9 mouse cellular contexts compared by ENCODE assay signal in the genomic region with DNA sequence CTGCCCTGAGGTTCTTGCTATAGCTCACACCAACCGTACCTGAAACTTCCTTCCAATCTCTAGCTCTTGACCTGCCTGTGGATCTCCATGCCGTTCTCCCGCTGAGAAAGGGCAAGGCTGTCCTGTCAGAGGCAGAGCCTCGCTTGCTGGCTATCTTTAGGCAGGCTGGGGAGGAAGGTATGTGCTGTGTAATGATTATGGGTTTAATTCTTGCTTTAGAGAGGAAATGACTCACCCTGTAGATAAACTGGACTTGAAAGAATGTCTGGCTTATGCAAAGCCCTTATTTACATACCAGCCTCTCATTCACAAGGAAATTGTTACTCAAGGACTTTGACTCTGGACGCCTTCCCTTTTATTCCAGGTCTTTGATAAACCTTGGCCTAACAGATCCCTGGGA.
A peak's percentile ranks its signal among the peaks of the same experiment; 100 is the strongest.
DNase-seq lines count a peak whose midpoint lies in the region; ATAC-seq and TF ChIP-seq lines count a peak whose summit lies in the region.
"Had no signal": no experiment of that assay in that cellular context is flagged by ENCODE, and none has a peak within 500 bp of the region (broad histone marks: within the 10 kb centered on the region; RNA-seq: fewer than 3 reads in every experiment).

No protein-coding gene starts in this region.

- TF ChIP-seq EP300 in liver, postnatal 0 days (IDR thresholded peaks at IDR 0.05; ENCODE audit: low read depth), result peak; percentile 67; the same call in 1 of the 2 replicates

- 0 out of 2 replicates have a peak overlapping the region, but pooled peaks have one; percentile 0 for H3K4me2 ChIP-seq in liver, postnatal 0 days (ENCODE audit: low read depth, low read length)
- H3K4me2 ChIP-seq in midbrain, embryonic 16.5 days (ENCODE audit: low read length), result no peak overlapping the region
- H3K4me2 ChIP-seq: neural tube, embryonic 13.5 days had no signal

- H3K27ac ChIP-seq in heart, embryonic 10.5 days, result peak overlapping the region; percentile 81
- peak overlapping the region; percentile 25; the same call in 1 of the 2 replicates for H3K27ac ChIP-seq in liver, postnatal 0 days (ENCODE audit: low read depth)
- no peak overlapping the region for H3K27ac ChIP-seq in midbrain, embryonic 16.5 days (ENCODE audit: low read length)
- H3K27ac ChIP-seq in gastrocnemius, adult 2 months, result no peak overlapping the region
- H3K27ac ChIP-seq: neural tube, embryonic 13.5 days had no signal

- ATAC-seq in liver, postnatal 0 days, result peak; percentile 62
- no peak for ATAC-seq in midbrain, embryonic 16.5 days

- 5% methylated on average over 5 of the region's 5 CpGs for WGBS in heart, embryonic 10.5 days
- 16% methylated on average over 5 of the region's 5 CpGs for WGBS in liver, postnatal 0 days (ENCODE audit: insufficient replicate concordance)
- 60% methylated on average over 5 of the region's 5 CpGs for WGBS in midbrain, embryonic 16.5 days

- H3K27me3 ChIP-seq in heart, embryonic 10.5 days (ENCODE audit: insufficient read depth, poor library complexity, severe bottlenecking), result no peaks in the 10 kb centered on the region
- no peaks in the 10 kb centered on the region for H3K27me3 ChIP-seq in liver, postnatal 0 days (ENCODE audit: insufficient read depth, low read length)
- no peaks in the 10 kb centered on the region for H3K27me3 ChIP-seq in midbrain, embryonic 16.5 days (ENCODE audit: control insufficient read depth, insufficient read depth, low read depth, low read length)
- H3K27me3 ChIP-seq: neural tube, embryonic 13.5 days had no signal

- H3K4me3 ChIP-seq in heart, embryonic 10.5 days, result 0 out of 2 replicates have a peak overlapping the region, but pooled peaks have one; percentile 15
- no peak overlapping the region for H3K4me3 ChIP-seq in liver, postnatal 0 days (ENCODE audit: low read depth, low read length)
- no peak overlapping the region for H3K4me3 ChIP-seq in midbrain, embryonic 16.5 days (ENCODE audit: low read depth, low read length)
- H3K4me3 ChIP-seq in gastrocnemius, adult 2 months, result no peak overlapping the region
- H3K4me3 ChIP-seq: neural tube, embryonic 13.5 days had no signal

- peak; percentile 55 for DNase-seq in urinary bladder, postnatal 14 days (ENCODE audit: low spot score)
- no peak for DNase-seq in urinary bladder, adult 18-20 months (ENCODE audit: low spot score in 2 of 2)
- DNase-seq in heart, embryonic 10.5 days (ENCODE audit: low spot score), result peak; percentile 88
- no peak for DNase-seq in liver, postnatal 0 days
- no peak for DNase-seq in layer of hippocampus, adult 8-10 months (ENCODE audit: low spot score in 2 of 2)
- no peak for DNase-seq in ovary, postnatal 10 days (ENCODE audit: low spot score)
- DNase-seq in gastrocnemius, adult 2 months, result no peak

- no peaks in the 10 kb centered on the region for H3K36me3 ChIP-seq in heart, embryonic 10.5 days
- H3K36me3 ChIP-seq in liver, postnatal 0 days (replicated peaks; ENCODE audit: insufficient read depth, low read length), result no peaks in the 10 kb centered on the region
- H3K36me3 ChIP-seq in midbrain, embryonic 16.5 days (ENCODE audit: control insufficient read depth, insufficient read depth, low read length), result no peaks in the 10 kb centered on the region
- H3K36me3 ChIP-seq: neural tube, embryonic 13.5 days had no signal

- no peaks in the 10 kb centered on the region for H3K9me3 ChIP-seq in heart, embryonic 10.5 days
- H3K9me3 ChIP-seq in liver, postnatal 0 days (ENCODE audit: low read length), result no peaks in the 10 kb centered on the region
- no peaks in the 10 kb centered on the region for H3K9me3 ChIP-seq in midbrain, embryonic 16.5 days (replicated peaks; ENCODE audit: control insufficient read depth, low read length, poor library complexity, severe bottlenecking)
- H3K9me3 ChIP-seq: neural tube, embryonic 13.5 days had no signal

- peaks cover 66% of the 10 kb centered on the region for H3K4me1 ChIP-seq in heart, embryonic 10.5 days
- H3K4me1 ChIP-seq in liver, postnatal 0 days (ENCODE audit: insufficient read depth), result peaks cover 42% of the 10 kb centered on the region
- no peaks in the 10 kb centered on the region for H3K4me1 ChIP-seq in midbrain, embryonic 16.5 days (ENCODE audit: control insufficient read depth, insufficient read depth, low read length)
- H3K4me1 ChIP-seq: neural tube, embryonic 13.5 days had no signal

- intact Hi-C loops in gastrocnemius, adult 2 months (cut with DNase I), result no loop called here

- no peak for TF ChIP-seq CTCF in liver, postnatal 0 days (IDR thresholded peaks at IDR 0.05; ENCODE audit: low read depth)
- TF ChIP-seq CTCF in gastrocnemius, adult 2 months (IDR thresholded peaks at IDR 0.05), result no peak

- no peak overlapping the region for H3K9ac ChIP-seq in liver, postnatal 0 days (replicated peaks)
- H3K9ac ChIP-seq in midbrain, embryonic 16.5 days (ENCODE audit: low read depth, low read length), result no peak overlapping the region
- H3K9ac ChIP-seq: neural tube, embryonic 13.5 days had no signal

Comparison
In these comparisons a context has a peak if more than half of its experiments do, and no peak if none do; other contexts are left out.
1. DNase-seq: peak in urinary bladder, postnatal 14 days (single experiment) and heart, embryonic 10.5 days (single experiment); none in urinary bladder, adult 18-20 months (0 of 2), liver, postnatal 0 days (single experiment), layer of hippocampus, adult 8-10 months (0 of 2), ovary, postnatal 10 days (single experiment) and gastrocnemius, adult 2 months (single experiment).
2. H3K27ac ChIP-seq: peak in heart, embryonic 10.5 days (single experiment) and liver, postnatal 0 days (single experiment); none in midbrain, embryonic 16.5 days (single experiment) and gastrocnemius, adult 2 months (single experiment).